Mouse (Mus musculus) induced T-regulatory cell, adult 2 months (primary cell): ENCODE results near the gene Akr1c19.
A peak's percentile ranks its signal among the peaks of the same experiment; 100 is the strongest.

Experiments
- DNase-seq: peaks from one replicate; pipeline ENCODE4 v3.0.0-alpha.2; 2012; ENCODE audit warnings: low read depth

Gene Akr1c19

GRCm38 (mm10) chr13:4270860-4271259, 42.4 kb downstream of the Akr1c19 start:
- DNase-seq: no peak

- no peak for DNase-seq
Measured at GRCm38 (mm10) chr13:4277526-4277925, 49.0 kb downstream of the Akr1c19 start.

- DNase-seq: peak; percentile 3
Measured at GRCm38 (mm10) chr13:4279284-4279683, 50.8 kb downstream of the Akr1c19 start, which contains the start of gene Akr1c12. Akr1c12 (minus strand) TSS chr13:4279433.

GRCm38 (mm10) chr13:4281471-4282412, 53.2 kb downstream of the Akr1c19 start:
- DNase-seq: peak; percentile 27

- no peak for DNase-seq
Measured at GRCm38 (mm10) chr13:4296991-4297390, 68.5 kb downstream of the Akr1c19 start.
